Mouse (Mus musculus) limb, embryonic 12.5 days (tissue): ENCODE results near the gene Sirt4. TPM values are rescaled to one million over a fixed set of nuclear protein-coding genes. Genes with fewer than 3 reads are reported as not detected.

Source experiments
- ATAC-seq: fragments of 200-750 bp; cut with Nextera tagmentation; 2 replicates; pipeline ENCODE4 v1.8.0; 2017; ENCODE audit warnings: low read depth, moderate TSS enrichment; ENCODE audit not compliant: insufficient number of reproducible peaks, insufficient read depth, low FRiP score, low TSS enrichment
- H3K27ac ChIP-seq: fragments of 300-500 bp; sonication (generic); 2 replicates; pipeline ENCODE4 v1.5.1; 2016; ENCODE audit warnings: mild to moderate bottlenecking, moderate library complexity
- H3K27me3 ChIP-seq: fragments of 300-500 bp; sonication (generic); 2 replicates; pipeline ENCODE4 v1.6.1; 2016; ENCODE audit warnings: mild to moderate bottlenecking, moderate library complexity
- H3K36me3 ChIP-seq: fragments of 300-500 bp; sonication (generic); 2 replicates; pipeline ENCODE4 v1.6.1; 2016; ENCODE audit warnings: mild to moderate bottlenecking, moderate library complexity
- H3K4me1 ChIP-seq: fragments of 300-500 bp; sonication (generic); replicated peaks from 2 replicates; pipeline ENCODE4 v1.6.1; 2016
- H3K4me2 ChIP-seq: fragments of 300-500 bp; sonication (generic); 2 replicates; pipeline ENCODE4 v1.6.1; 2016; ENCODE audit warnings: mild to moderate bottlenecking, moderate library complexity
- H3K4me3 ChIP-seq: fragments of 300-500 bp; sonication (generic); replicated peaks from 2 replicates; pipeline ENCODE4 v1.5.1; 2016; ENCODE audit warnings: mild to moderate bottlenecking
- H3K9ac ChIP-seq: fragments of 300-500 bp; sonication (generic); replicated peaks from 2 replicates; pipeline ENCODE4 v1.6.1; 2016; ENCODE audit warnings: mild to moderate bottlenecking, moderate library complexity
- H3K9me3 ChIP-seq: fragments of 300-500 bp; sonication (generic); 2 replicates; pipeline ENCODE4 v1.6.1; 2016; ENCODE audit warnings: mild to moderate bottlenecking, moderate library complexity
- WGBS: fragments of 180-500 bp; shearing (Covaris S2); methylation state at CpG from one replicate; pipeline ENCODE4 v1.1.7; 2016; 5-methylcytosine and 5-hydroxymethylcytosine counted together
- polyA plus RNA-seq: library from polyadenylated mRNA; unstranded; fragments of >200 nt; fragmentation: Nextera tagmentation; extraction: Ambion mirVana; gene quantifications from 2 replicates; pipeline ENCODE4 v1.2.1, GENCODE M21; 2016

Gene Sirt4
- polyA plus RNA-seq, 1 experiment from 2014 or later = 21.9 TPM

DNA sequence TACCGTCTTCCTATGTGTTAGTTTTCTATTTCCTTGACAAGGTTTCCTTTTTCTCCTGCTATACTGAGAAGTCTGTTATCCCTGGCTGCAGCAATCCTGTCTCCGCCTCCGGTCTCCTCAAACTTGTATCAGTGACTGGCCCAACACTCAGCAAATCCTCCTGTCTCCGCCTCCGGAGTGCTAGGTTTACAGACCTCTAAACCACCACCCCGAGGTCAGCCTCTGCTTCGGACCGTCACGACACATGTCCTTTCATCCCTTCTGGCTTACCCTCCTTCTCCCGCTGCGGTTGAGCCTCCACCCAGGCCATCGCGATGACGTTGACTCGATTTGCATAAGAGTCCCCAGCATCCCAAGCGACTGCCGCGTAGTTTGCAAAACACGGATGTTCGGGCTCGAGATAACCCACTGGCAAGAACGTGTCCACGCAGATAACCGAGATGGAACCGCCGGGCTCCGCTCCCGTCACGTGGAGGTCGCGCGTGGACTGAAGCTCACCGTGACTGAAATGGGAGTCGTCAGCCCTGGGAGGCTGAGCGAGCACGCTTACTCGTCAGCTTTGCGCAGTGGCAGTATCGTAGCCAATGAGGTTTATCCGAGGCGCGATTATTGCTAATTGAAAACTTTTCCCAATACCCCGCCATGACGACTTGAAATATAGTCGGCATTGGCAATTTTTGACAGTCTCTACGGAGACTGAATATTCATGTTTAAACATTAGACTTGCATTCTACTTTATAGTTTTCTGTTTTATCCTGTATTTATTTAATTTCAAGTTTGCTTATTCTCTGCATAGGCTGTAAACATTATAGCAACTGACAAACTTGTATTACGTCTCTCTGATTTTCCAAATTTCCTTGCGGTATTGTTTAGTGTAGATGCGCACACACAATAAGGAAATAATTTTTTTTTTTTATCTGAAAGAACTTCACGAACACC lies 5.4 kb upstream of the Sirt4 start:
- peak; percentile 61 for ATAC-seq
- Histone ChIP-seq H3K4me2 (peak overlapping the region; percentile 64), H3K27ac (peak overlapping the region; percentile 100), H3K9me3 (no peaks in the 10 kb centered on the region), H3K9ac (peak overlapping the region; percentile 74), H3K4me1 (peaks cover 29% of the 10 kb centered on the region), H3K36me3 (no peaks in the 10 kb centered on the region), H3K4me3 (peak overlapping the region; percentile 37), H3K27me3 (no peaks in the 10 kb centered on the region)
- under 1% methylated on average over 50 of the region's 50 CpGs for WGBS

DNA sequence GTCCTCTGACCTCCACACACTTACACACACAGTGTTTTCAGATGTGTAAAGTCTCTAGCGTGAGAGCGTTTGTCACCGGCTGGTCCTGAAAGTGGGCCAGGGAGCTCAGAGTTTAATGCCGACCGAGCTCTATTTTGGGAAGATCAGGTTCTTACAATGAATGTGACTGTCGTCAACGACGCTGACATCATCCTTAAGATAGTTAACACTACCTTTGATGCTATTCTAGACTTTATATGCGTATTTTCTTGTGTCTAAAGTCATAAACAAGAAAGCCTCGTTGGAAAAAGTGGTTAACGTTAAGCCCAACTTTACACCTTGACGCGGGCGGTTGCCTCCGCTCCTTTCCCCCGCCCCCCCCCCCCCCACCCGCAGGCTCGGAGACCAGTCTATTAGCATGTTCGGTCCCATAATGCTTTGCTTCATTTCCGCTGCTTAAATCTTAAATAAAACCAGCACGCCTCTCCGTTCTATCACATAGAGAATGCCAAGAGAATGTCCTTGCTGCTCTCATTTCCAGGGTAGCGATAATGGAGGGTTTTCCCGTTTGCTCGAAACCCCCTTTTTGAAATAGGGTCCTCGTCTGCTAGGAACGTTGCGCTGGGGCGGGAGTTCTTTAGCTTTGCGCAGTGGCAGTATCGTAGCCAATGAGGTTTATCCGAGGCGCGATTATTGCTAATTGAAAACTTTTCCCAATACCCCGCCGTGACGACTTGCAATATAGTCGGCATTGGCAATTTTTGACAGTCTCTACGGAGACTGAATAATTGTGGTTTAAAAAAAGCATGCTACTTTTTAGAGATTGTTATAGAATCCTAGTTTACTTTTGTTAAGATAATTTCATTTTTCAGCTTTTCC lies 4.5 kb upstream of the Sirt4 start:
- Histone ChIP-seq H3K27me3 (no peaks in the 10 kb centered on the region), H3K4me1 (peaks cover 34% of the 10 kb centered on the region), H3K27ac (peak overlapping the region; percentile 100), H3K36me3 (no peaks in the 10 kb centered on the region), H3K4me2 (peak overlapping the region; percentile 58), H3K9ac (peak overlapping the region; percentile 56), H3K4me3 (peak overlapping the region; percentile 37), H3K9me3 (no peaks in the 10 kb centered on the region)
- peak; percentile 71 for ATAC-seq
- under 1% methylated on average over 39 of the region's 39 CpGs for WGBS

DNA sequence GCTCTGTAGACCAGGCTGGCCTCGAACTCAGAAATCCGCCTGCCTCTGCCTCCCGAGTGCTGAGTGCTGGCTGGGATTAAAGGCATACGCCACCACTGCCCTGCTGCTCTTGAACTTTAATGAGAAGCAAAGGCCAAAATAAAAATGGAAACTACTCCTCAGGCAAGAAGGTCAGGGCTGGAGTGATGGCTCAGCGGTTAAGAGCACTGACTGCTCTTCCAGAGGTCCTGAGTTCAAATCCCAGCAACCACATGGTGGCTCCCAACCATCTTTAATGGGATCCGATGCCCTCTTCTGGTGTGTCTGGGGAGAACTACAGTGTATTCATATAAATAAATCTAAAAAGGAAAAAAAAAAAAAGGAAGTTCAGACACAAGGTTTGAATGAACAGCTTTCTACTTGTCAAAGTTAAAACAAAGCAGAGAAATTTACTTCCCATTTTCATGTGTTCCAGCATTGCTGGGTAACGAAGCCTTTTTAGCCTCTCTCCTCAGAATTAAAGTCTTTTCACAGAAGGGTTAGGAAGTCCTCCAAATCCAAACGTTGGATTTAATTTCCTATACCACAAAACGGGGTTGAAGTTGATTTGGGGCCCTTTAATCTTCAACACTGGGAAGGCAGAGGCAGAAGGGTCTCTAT lies 3.5 kb upstream of the Sirt4 start:
- no peak for ATAC-seq
- Histone ChIP-seq H3K4me1 (peaks cover 27% of the 10 kb centered on the region), H3K27ac (no peak overlapping the region)

DNA sequence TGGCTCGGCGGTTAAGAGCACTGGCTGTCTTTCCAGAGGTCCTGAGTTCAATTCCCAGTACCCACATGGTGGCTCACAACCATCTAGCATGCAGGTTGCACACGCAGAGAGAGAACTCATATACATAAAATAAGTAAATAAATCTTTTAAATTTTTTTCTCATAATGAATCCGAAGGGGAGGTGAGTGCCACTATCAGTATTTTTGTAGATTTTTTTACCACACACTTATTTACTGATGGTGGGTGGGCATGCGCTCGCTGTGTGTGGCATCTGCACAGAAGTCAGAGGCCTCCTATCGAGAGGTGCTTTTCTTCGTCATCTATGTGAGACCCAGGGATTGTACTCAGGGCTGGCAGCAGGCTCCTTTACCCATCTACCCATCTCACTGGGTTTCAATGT lies 2.8 kb upstream of the Sirt4 start:
- no peak for ATAC-seq
- H3K4me3 ChIP-seq = no peak overlapping the region
- no peaks in the 10 kb centered on the region for H3K36me3 ChIP-seq
- H3K27me3 ChIP-seq = peaks cover 8% of the 10 kb centered on the region
- H3K9ac ChIP-seq = no peak overlapping the region
- no peak overlapping the region for H3K27ac ChIP-seq
- H3K9me3 ChIP-seq = no peaks in the 10 kb centered on the region
- WGBS = 89% methylated on average over 8 of the region's 8 CpGs
- H3K4me2 ChIP-seq = no peak overlapping the region
- H3K4me1 ChIP-seq = peaks cover 30% of the 10 kb centered on the region

More for the DNA sequence above, 3.5 kb upstream of the Sirt4 start:
- 0 out of 2 replicates have a peak overlapping the region, but pooled peaks have one; percentile 37 for H3K4me3 ChIP-seq
- H3K27me3 ChIP-seq = peaks cover 1% of the 10 kb centered on the region; the same call in 1 of the 2 replicates
- no peak overlapping the region for H3K4me2 ChIP-seq
- no peaks in the 10 kb centered on the region for H3K9me3 ChIP-seq
- no peaks in the 10 kb centered on the region for H3K36me3 ChIP-seq
- WGBS = 76% methylated on average over 9 of the region's 9 CpGs
- H3K9ac ChIP-seq = peak overlapping the region; percentile 56; the same call in 1 of the 2 replicates

DNA sequence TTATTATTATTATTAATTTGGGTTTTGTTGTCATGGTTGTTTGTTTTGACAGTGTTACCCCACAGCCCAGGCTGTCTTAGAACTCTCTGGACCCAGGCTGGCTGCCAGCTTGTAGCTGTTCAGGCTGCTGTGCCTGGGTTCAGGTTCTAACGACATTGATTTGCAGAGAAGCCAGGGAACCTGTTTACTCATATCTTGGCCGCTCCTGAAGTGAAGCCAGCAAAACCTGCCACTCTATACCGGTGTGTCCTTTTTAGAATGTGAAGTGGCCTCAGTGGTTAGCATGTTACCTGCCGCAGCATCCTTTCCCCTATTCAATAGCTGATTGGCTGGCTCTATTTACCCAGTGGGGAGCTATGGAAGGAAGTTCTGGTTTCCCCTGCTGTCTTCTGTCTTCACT lies 2.2 kb upstream of the Sirt4 start:
- ATAC-seq = no peak
- H3K36me3 ChIP-seq = no peaks in the 10 kb centered on the region
- peaks cover 25% of the 10 kb centered on the region for H3K4me1 ChIP-seq
- no peaks in the 10 kb centered on the region for H3K9me3 ChIP-seq
- peaks cover 14% of the 10 kb centered on the region for H3K27me3 ChIP-seq
- 57% methylated on average over 4 of the region's 4 CpGs for WGBS
- H3K4me3 ChIP-seq = no peak overlapping the region
- H3K4me2 ChIP-seq = no peak overlapping the region
- H3K9ac ChIP-seq = no peak overlapping the region
- no peak overlapping the region for H3K27ac ChIP-seq

DNA sequence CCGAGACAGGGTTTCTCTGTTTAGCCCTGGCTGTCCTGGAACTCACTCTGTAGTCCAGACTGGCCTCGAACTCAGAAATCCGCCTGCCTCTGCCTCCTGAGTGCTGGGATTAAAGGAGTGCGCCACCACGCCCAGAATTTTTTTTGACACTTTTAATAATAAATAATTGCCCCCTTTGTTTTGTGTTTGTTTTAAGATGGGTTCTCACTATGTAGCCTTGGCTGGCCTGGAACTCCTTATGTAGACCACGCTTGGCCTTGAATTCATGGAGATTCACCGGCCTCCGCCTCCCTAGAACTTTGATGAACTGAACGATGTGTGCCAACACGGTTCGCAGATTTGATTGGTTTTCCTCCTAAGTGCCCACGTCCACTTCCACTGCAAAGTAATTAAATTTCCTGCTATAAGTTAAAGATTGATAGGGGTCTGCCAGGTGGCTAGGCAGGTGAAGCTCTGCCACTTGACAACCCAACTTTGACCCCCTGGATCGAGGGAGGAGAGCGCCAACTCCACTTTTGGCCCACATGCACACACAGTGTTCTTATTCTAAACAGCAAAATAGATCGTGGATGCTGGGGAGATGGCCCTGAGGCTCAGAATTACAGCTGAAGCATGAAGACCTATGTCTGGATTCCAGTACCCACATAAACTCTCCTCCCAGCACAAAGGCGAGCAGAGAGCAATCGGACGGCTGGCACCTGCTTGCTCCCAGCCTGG lies 1.1 kb upstream of the Sirt4 start:
- Histone ChIP-seq H3K9ac (no peak overlapping the region), H3K27me3 (peaks cover 21% of the 10 kb centered on the region), H3K36me3 (no peaks in the 10 kb centered on the region), H3K9me3 (no peaks in the 10 kb centered on the region), H3K4me3 (no peak overlapping the region), H3K27ac (no peak overlapping the region), H3K4me1 (peaks cover 18% of the 10 kb centered on the region), H3K4me2 (no peak overlapping the region)
- no peak for ATAC-seq
- 87% methylated on average over 18 of the region's 18 CpGs for WGBS

DNA sequence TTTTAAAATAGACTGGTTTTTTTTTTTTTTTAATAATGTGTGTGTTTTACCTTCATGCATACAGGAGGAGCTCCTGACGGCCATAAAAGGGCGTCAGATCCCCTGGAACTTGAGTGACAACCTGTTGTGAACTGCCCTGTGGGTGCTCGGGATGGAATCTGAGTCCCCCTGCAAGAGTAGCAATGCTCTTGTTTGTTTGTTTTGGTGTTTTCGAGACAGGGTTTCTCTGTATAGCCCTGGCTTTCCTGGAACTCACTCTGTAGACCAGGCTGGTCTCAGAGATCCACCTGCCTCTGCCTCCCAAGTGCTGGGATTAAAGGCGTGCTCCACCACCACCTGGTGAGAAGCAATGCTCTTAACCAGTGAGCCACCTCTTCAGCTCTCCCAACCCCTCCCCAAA lies 471 bp upstream of the Sirt4 start:
- peak overlapping the region; percentile 42; the same call in 1 of the 2 replicates for H3K4me3 ChIP-seq
- H3K36me3 ChIP-seq = no peaks in the 10 kb centered on the region
- H3K9ac ChIP-seq = 0 out of 2 replicates have a peak overlapping the region, but pooled peaks have one; percentile 44
- no peak overlapping the region for H3K27ac ChIP-seq
- H3K4me1 ChIP-seq = peaks cover 23% of the 10 kb centered on the region
- peak overlapping the region; percentile 61 for H3K4me2 ChIP-seq
- no peaks in the 10 kb centered on the region for H3K9me3 ChIP-seq
- 70% methylated on average over 5 of the region's 5 CpGs for WGBS
- peaks cover 27% of the 10 kb centered on the region for H3K27me3 ChIP-seq
- ATAC-seq = no peak

DNA sequence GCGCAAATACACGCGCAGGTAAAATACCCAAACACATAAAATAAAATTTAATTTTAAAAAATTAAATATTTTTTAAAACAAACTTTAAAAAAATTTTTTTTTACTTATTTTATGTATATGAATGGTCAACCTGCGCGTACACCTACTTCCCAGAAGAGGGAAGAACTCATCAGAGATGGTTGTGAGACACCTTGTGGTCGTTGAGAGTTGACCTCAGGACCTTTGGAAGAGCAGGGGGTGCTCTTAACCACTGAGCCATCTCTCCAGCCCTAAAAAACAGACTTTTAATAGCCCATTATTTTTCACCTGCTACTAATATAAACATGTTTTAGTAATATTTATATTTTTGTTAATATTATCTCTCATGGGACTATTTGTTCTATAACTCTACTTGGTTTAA lies 1.1 kb downstream of the Sirt4 start:
- Histone ChIP-seq H3K4me2 (peak overlapping the region; percentile 43; the same call in 1 of the 2 replicates), H3K9ac (no peak overlapping the region), H3K9me3 (no peaks in the 10 kb centered on the region), H3K4me3 (no peak overlapping the region), H3K36me3 (peaks cover 6% of the 10 kb centered on the region), H3K4me1 (peaks cover 22% of the 10 kb centered on the region), H3K27me3 (peaks cover 30% of the 10 kb centered on the region), H3K27ac (no peak overlapping the region)
- 24% methylated on average over 6 of the region's 6 CpGs for WGBS
- no peak for ATAC-seq

DNA sequence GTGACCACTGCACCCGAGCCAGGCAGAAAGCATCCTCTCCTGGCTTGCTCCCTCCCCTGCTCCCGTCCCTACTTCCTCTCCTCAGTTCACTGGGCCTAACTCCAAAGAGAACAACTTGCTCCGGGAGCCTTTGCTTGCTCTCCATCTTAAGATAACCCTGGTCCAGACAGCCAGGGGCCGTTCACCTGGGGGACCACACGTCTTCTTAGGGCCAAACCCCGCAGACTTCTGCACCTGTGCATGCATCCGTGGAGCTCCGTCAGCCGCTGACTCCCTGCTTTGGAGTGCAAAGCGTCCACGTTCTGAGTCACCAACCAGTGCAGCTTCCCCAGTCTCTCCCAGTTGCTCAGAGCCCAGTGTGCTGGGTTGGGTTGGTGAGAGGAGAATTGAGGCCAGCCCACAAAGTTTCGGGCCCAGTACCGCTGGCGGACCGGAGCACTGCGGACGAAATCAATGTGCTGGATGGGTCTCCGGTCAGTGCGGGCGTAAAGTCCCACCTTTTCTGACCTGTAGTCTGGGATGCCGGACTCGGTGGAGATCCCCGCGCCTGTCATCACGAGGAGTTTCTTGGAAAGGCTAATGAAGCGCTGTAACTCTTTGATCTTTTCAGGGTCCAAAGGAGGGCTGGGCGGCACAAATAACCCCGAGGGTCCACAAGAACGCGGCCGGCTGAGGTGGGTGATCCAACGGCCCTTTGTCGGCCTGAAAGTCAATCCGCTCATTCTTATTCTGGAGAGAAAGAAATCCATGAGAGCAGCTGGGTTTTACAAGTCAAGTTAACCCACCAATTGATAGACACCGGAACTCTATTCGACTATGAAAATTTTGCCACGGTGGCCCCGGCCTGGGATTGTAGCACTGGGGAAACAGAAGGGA lies 1.9 kb downstream of the Sirt4 start:
- 24% methylated on average over 38 of the region's 38 CpGs for WGBS
- Histone ChIP-seq H3K9me3 (no peaks in the 10 kb centered on the region), H3K9ac (peak overlapping the region; percentile 28; the same call in 1 of the 2 replicates), H3K36me3 (peaks cover 6% of the 10 kb centered on the region), H3K27ac (no peak overlapping the region), H3K4me1 (peaks cover 22% of the 10 kb centered on the region), H3K4me2 (peak overlapping the region; percentile 43), H3K4me3 (peak overlapping the region; percentile 22), H3K27me3 (peaks cover 30% of the 10 kb centered on the region)
- no peak for ATAC-seq
